Mouse (Mus musculus): Measurements from ENCODE around the gene Aloxe3.

DNA sequence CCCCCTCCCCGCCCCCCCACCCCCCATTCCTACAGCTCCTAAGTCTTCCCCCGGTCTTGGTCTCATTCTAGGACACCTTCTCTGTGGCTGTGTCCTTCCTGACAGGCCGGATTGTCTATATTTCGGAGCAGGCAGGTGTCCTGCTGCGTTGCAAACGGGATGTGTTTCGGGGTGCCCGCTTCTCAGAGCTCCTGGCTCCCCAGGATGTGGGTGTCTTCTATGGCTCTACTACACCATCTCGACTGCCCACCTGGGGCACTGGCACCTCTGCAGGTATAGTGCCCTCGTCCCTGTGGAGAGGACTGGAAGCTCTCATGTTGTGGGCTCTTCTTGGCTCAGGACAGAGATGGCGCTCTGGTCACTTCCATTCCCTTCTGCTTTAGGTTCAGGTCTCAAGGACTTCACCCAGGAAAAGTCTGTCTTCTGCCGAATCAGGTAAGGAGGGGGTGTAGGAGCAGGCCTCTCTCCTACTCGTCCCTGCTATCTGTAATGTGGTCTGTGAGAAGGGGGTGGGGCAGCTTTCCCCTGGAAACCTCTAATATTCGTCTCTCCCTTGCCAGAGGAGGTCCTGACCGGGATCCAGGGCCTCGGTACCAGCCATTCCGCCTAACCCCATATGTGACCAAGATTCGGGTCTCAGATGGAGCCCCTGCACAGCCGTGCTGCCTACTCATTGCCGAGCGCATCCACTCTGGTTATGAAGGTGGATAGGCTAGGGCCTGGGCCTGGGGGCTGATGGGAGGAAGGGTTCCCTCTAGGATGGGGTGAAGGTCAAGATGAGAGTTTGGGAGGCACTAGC, 23.9 kb upstream of the Aloxe3 start:
- TF ChIP-seq ETS1 (IDR thresholded peaks at IDR 0.05; ENCODE audit: low read depth, low read length) = no peak
- TF ChIP-seq CTCF (IDR thresholded peaks at IDR 0.05 in 2 of 3, conservative IDR thresholded peaks at IDR 0.05 in 1 of 3; ENCODE audit: control insufficient read depth in 1 of 3, insufficient read depth in 1 of 3, low read depth in 2 of 3, low read length in 3 of 3, poor library complexity in 1 of 3, severe bottlenecking in 1 of 3) = no peak
- TF ChIP-seq ZMIZ1 (IDR thresholded peaks at IDR 0.05; ENCODE audit: low read depth, low read length) = no peak
